Mouse (Mus musculus): ENCODE data around the gene Ppara. TPM values are rescaled to one million over a fixed set of nuclear protein-coding genes. Genes with fewer than 3 reads are reported as not detected.

The Ppara gene
- polyA plus RNA-seq, 1 experiment: 1.1 TPM

- Histone ChIP-seq H3K4me3 (replicated peaks; ENCODE audit: insufficient read depth, low read depth, low read length) (no peak overlapping the region), H3K4me1 (ENCODE audit: control insufficient read depth, insufficient read depth, low read length) (peaks cover 15% of the 10 kb centered on the region), H3K27ac (ENCODE audit: insufficient read depth, low read length) (no peak overlapping the region), H3K27me3 (ENCODE audit: control insufficient read depth, insufficient read depth, low read length) (no peaks in the 10 kb centered on the region)
- 52% methylated on average over 17 of the region's 17 CpGs for WGBS
- TF ChIP-seq CTCF (IDR thresholded peaks at IDR 0.05; ENCODE audit: borderline replicate concordance, insufficient read depth, low read depth, low read length): no peak
- no peak for TF ChIP-seq POLR2A (IDR thresholded peaks at IDR 0.05; ENCODE audit: borderline replicate concordance, insufficient read depth, low read length)
- peak; percentile 31 to 33 for DNase-seq
Observed at GRCm38 (mm10) chr15:85710641-85711580, 23.9 kb upstream of the Ppara start.

GRCm38 (mm10) chr15:85712565-85713168 is 22.1 kb upstream of the Ppara start:
- peak; percentile 33; the same call in 1 of the 2 replicates for TF ChIP-seq CTCF (IDR thresholded peaks at IDR 0.05; ENCODE audit: borderline replicate concordance, insufficient read depth, low read depth, low read length)
- no peak for TF ChIP-seq POLR2A (IDR thresholded peaks at IDR 0.05; ENCODE audit: borderline replicate concordance, insufficient read depth, low read length)
- H3K4me1 ChIP-seq (ENCODE audit: control insufficient read depth, insufficient read depth, low read length): peaks cover 18% of the 10 kb centered on the region
- 60% methylated on average over 5 of the region's 5 CpGs for WGBS

GRCm38 (mm10) chr15:85713417-85713816 is 21.4 kb upstream of the Ppara start:
- H3K4me3 ChIP-seq (replicated peaks; ENCODE audit: insufficient read depth, low read depth, low read length): no peak overlapping the region
- no peaks in the 10 kb centered on the region for H3K27me3 ChIP-seq (ENCODE audit: control insufficient read depth, insufficient read depth, low read length)
- WGBS: 91% methylated on average over 9 of the region's 9 CpGs
- TF ChIP-seq CTCF (IDR thresholded peaks at IDR 0.05; ENCODE audit: borderline replicate concordance, insufficient read depth, low read depth, low read length): no peak
- no peak for TF ChIP-seq POLR2A (IDR thresholded peaks at IDR 0.05; ENCODE audit: borderline replicate concordance, insufficient read depth, low read length)
- DNase-seq: no peak
- no peak overlapping the region for H3K27ac ChIP-seq (ENCODE audit: insufficient read depth, low read length)
- H3K4me1 ChIP-seq (ENCODE audit: control insufficient read depth, insufficient read depth, low read length): peaks cover 22% of the 10 kb centered on the region

More at GRCm38 (mm10) chr15:85712565-85713168, 22.1 kb upstream of the Ppara start:
- Histone ChIP-seq H3K27ac (ENCODE audit: insufficient read depth, low read length) (no peak overlapping the region), H3K4me3 (replicated peaks; ENCODE audit: insufficient read depth, low read depth, low read length) (no peak overlapping the region), H3K27me3 (ENCODE audit: control insufficient read depth, insufficient read depth, low read length) (no peaks in the 10 kb centered on the region)
- DNase-seq: peak in 1 of 2 experiments; percentile 14

GRCm38 (mm10) chr15:85715059-85715458 is 19.7 kb upstream of the Ppara start:
- H3K4me3 ChIP-seq (replicated peaks; ENCODE audit: insufficient read depth, low read depth, low read length): no peak overlapping the region
- H3K27me3 ChIP-seq (ENCODE audit: control insufficient read depth, insufficient read depth, low read length): no peaks in the 10 kb centered on the region
- H3K4me1 ChIP-seq (ENCODE audit: control insufficient read depth, insufficient read depth, low read length): peaks cover 18% of the 10 kb centered on the region
- DNase-seq: peak in 1 of 2 experiments; percentile 11
- H3K27ac ChIP-seq (ENCODE audit: insufficient read depth, low read length): no peak overlapping the region
- no peak for TF ChIP-seq POLR2A (IDR thresholded peaks at IDR 0.05; ENCODE audit: borderline replicate concordance, insufficient read depth, low read length)
- no peak for TF ChIP-seq CTCF (IDR thresholded peaks at IDR 0.05; ENCODE audit: borderline replicate concordance, insufficient read depth, low read depth, low read length)
- 83% methylated on average over 3 of the region's 3 CpGs for WGBS

GRCm38 (mm10) chr15:85716045-85716444 is 18.7 kb upstream of the Ppara start:
- WGBS: 8% methylated on average over 7 of the region's 7 CpGs
- Histone ChIP-seq H3K27ac (ENCODE audit: insufficient read depth, low read length) (no peak overlapping the region), H3K4me1 (ENCODE audit: control insufficient read depth, insufficient read depth, low read length) (peaks cover 17% of the 10 kb centered on the region), H3K27me3 (ENCODE audit: control insufficient read depth, insufficient read depth, low read length) (no peaks in the 10 kb centered on the region), H3K4me3 (replicated peaks; ENCODE audit: insufficient read depth, low read depth, low read length) (no peak overlapping the region)
- peak; percentile 78 to 90 for DNase-seq
- TF ChIP-seq POLR2A (IDR thresholded peaks at IDR 0.05; ENCODE audit: borderline replicate concordance, insufficient read depth, low read length) (no peak), CTCF (IDR thresholded peaks at IDR 0.05; ENCODE audit: borderline replicate concordance, insufficient read depth, low read depth, low read length) (peak; percentile 96)

- Histone ChIP-seq H3K4me3 (replicated peaks; ENCODE audit: insufficient read depth, low read depth, low read length) (no peak overlapping the region), H3K27ac (ENCODE audit: insufficient read depth, low read length) (no peak overlapping the region), H3K27me3 (ENCODE audit: control insufficient read depth, insufficient read depth, low read length) (no peaks in the 10 kb centered on the region), H3K4me1 (ENCODE audit: control insufficient read depth, insufficient read depth, low read length) (peaks cover 17% of the 10 kb centered on the region)
- no peak for DNase-seq
- WGBS: 81% methylated on average over 5 of the region's 5 CpGs
- TF ChIP-seq POLR2A (IDR thresholded peaks at IDR 0.05; ENCODE audit: borderline replicate concordance, insufficient read depth, low read length) (no peak), CTCF (IDR thresholded peaks at IDR 0.05; ENCODE audit: borderline replicate concordance, insufficient read depth, low read depth, low read length) (no peak)
Observed at GRCm38 (mm10) chr15:85716591-85716990, 18.2 kb upstream of the Ppara start.

- no peak overlapping the region for H3K4me3 ChIP-seq (replicated peaks; ENCODE audit: insufficient read depth, low read depth, low read length)
- no peaks in the 10 kb centered on the region for H3K27me3 ChIP-seq (ENCODE audit: control insufficient read depth, insufficient read depth, low read length)
- WGBS: 33% methylated on average over 4 of the region's 4 CpGs
- DNase-seq: peak; percentile 32 to 51
- TF ChIP-seq CTCF (IDR thresholded peaks at IDR 0.05; ENCODE audit: borderline replicate concordance, insufficient read depth, low read depth, low read length) (no peak), POLR2A (IDR thresholded peaks at IDR 0.05; ENCODE audit: borderline replicate concordance, insufficient read depth, low read length) (no peak)
- peaks cover 17% of the 10 kb centered on the region for H3K4me1 ChIP-seq (ENCODE audit: control insufficient read depth, insufficient read depth, low read length)
- no peak overlapping the region for H3K27ac ChIP-seq (ENCODE audit: insufficient read depth, low read length)
Observed at GRCm38 (mm10) chr15:85717008-85717407, 17.8 kb upstream of the Ppara start.
